Mouse (Mus musculus): ENCODE data around the gene Eloa.

DNA sequence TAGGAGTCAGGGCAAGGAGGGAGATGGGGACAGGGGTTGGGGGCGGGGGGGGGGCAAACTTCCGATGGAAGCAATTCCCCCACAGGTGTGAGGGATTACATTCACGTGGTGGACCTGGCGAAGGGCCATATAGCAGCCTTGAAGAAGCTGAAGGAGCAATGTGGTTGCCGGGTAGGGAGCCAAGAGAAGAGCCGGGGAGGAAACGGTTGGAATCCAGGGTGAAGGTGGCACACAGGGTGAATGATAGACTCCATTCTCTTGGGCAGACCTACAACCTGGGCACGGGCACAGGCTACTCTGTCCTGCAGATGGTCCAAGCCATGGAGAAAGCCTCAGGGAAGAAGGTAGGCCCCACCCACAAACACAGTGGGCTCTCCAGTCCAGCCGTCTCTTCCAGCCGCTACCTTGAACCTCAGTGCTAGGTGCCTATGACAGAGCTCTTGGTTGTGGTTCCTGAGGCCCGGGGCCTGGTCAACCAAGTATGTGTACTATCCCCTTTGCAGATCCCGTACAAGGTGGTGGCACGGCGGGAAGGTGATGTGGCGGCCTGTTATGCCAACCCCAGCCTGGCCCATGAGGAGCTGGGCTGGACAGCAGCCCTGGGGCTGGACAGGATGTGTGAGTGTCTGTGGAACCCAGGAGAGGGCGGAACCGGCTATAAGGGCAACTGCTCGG lies 54.3 kb downstream of the Eloa start:
- TF ChIP-seq CTCF (IDR thresholded peaks at IDR 0.05; ENCODE audit: low read depth, low read length): no peak
- TF ChIP-seq GATA1 (IDR thresholded peaks at IDR 0.05; ENCODE audit: borderline replicate concordance, low read length): no peak
- no peak for TF ChIP-seq POLR2AphosphoS5 (IDR thresholded peaks at IDR 0.05; ENCODE audit: insufficient replicate concordance, low read depth, low read length)
- no peak for TF ChIP-seq TAL1 (conservative IDR thresholded peaks at IDR 0.05; ENCODE audit: low read depth, low read length)

Measured in G1E (cell line).